Mouse (Mus musculus) kidney, embryonic 14.5 days (tissue): ENCODE data around the gene Hnrnpu. TPM values are rescaled to one million over a fixed set of nuclear protein-coding genes. Genes with fewer than 3 reads are reported as not detected.
"Not testable (repeated sequence)": the region's sequence is repeated elsewhere in the genome, so short reads cannot be mapped to it uniquely, and the experiment has no call there.

Experiments used
- ATAC-seq: fragments of 200-750 bp; cut with Nextera tagmentation; 2 replicates; pipeline ENCODE4 v1.8.0; 2017; ENCODE audit warnings: moderate number of reproducible peaks, mild to moderate bottlenecking, moderate TSS enrichment, moderate library complexity; ENCODE audit not compliant: low FRiP score, low TSS enrichment
- H3K27ac ChIP-seq: fragments of 300-500 bp; sonication (generic); 2 replicates; pipeline ENCODE4 v1.5.1; 2014; ENCODE audit warnings: low read depth, mild to moderate bottlenecking, low read length, moderate library complexity, mixed read lengths
- H3K27me3 ChIP-seq: fragments of 300-500 bp; sonication (generic); 2 replicates; pipeline ENCODE4 v1.6.1; 2014; ENCODE audit warnings: mild to moderate bottlenecking, low read length; ENCODE audit not compliant: control insufficient read depth, insufficient read depth
- H3K36me3 ChIP-seq: fragments of 300-500 bp; sonication (generic); 2 replicates; pipeline ENCODE4 v1.6.1; 2014; ENCODE audit warnings: low read length, mixed read lengths; ENCODE audit not compliant: control insufficient read depth, insufficient read depth
- H3K4me1 ChIP-seq: fragments of 300-500 bp; sonication (generic); 2 replicates; pipeline ENCODE4 v1.6.1; 2014; ENCODE audit warnings: low read length, mixed read lengths; ENCODE audit not compliant: control insufficient read depth, insufficient read depth
- H3K4me2 ChIP-seq: fragments of 300-500 bp; sonication (generic); replicated peaks from 2 replicates; pipeline ENCODE4 v1.6.1; 2014; ENCODE audit warnings: low read depth, mild to moderate bottlenecking, low read length
- H3K4me3 ChIP-seq: fragments of 300-500 bp; sonication (generic); 2 replicates; pipeline ENCODE4 v1.5.1; 2014; ENCODE audit warnings: mild to moderate bottlenecking, low read length
- H3K9ac ChIP-seq: fragments of 300-500 bp; sonication (generic); 2 replicates; pipeline ENCODE4 v1.6.1; 2014; ENCODE audit warnings: low read depth, mild to moderate bottlenecking, low read length, moderate library complexity
- H3K9me3 ChIP-seq: fragments of 300-500 bp; sonication (generic); 2 replicates; pipeline ENCODE4 v1.6.1; 2016; ENCODE audit warnings: low read length; ENCODE audit not compliant: control insufficient read depth
- WGBS: fragments of 180-500 bp; shearing (Covaris S2); extraction: QIAGEN DNeasy Blood & Tissue Kit; methylation state at CpG from one replicate; pipeline ENCODE4 v1.1.7; 2014; 5-methylcytosine and 5-hydroxymethylcytosine counted together
- polyA plus RNA-seq: library from polyadenylated mRNA; unstranded; fragments of >200 nt; fragmentation: Nextera tagmentation; extraction: Ambion mirVana; gene quantifications from 2 replicates; pipeline ENCODE4 v1.2.1, GENCODE M21; 2014

Gene Hnrnpu
- polyA plus RNA-seq, 1 experiment from 2014 or later = 617 TPM

DNA sequence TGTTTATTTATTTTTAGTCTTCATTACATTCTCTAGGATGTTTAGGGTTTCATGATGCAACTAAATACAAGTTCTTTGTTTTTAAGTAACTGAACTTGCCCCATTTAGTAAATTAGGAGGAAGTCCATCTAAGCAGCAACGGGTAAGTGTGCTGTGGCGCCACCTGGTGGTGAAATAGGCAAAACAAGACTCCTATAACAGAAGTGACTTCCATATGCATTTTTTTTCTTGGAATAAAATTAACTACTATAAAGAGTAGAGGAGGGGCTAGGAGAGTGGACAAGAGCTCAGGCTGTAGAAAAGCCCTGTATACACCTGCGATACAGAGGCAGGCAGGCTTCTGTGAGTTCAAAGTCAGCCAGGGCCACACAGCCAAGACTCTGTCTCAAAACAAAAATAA, 34.2 kb downstream of the Hnrnpu start:
- H3K4me2 ChIP-seq = no peak overlapping the region
- H3K4me1 ChIP-seq = no peaks in the 10 kb centered on the region
- no peaks in the 10 kb centered on the region for H3K9me3 ChIP-seq
- no peak overlapping the region for H3K4me3 ChIP-seq
- 33% methylated on average over 3 of the region's 3 CpGs for WGBS
- no peaks in the 10 kb centered on the region for H3K36me3 ChIP-seq
- peak; percentile 66; the same call in 1 of the 2 replicates for ATAC-seq
- H3K27ac ChIP-seq = no peak overlapping the region
- no peaks in the 10 kb centered on the region for H3K27me3 ChIP-seq
- H3K9ac ChIP-seq = no peak overlapping the region

- WGBS = 98% methylated on average over 2 of the region's 2 CpGs
- not testable (repeated sequence) for H3K4me1 ChIP-seq, H3K4me2 ChIP-seq, H3K9ac ChIP-seq, H3K4me3 ChIP-seq, H3K27me3 ChIP-seq, H3K36me3 ChIP-seq, ATAC-seq, H3K27ac ChIP-seq, H3K9me3 ChIP-seq
Observed at GRCm38 (mm10) chr1:178301261-178301660, 36.3 kb downstream of the Hnrnpu start.

DNA sequence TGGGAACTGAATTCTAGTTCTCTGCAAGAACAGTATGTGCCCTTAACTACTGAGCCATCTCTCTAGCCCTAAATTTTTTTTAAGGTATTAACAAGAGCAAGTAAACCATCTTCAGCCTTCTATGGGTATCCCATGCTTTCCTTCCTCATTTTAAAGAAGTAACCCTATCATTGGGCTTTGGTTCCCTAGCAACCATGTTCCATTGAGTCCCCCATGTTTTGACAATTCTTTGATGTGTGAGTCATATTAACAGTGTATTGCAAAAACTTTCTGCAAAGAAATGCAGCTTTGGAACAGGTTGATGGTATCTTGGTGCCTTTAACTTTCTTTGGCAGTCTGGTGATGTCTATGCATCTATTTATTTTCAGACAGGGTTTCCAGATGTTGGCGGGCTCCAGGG, 43.5 kb downstream of the Hnrnpu start:
- Histone ChIP-seq H3K27me3 (no peaks in the 10 kb centered on the region), H3K4me2 (no peak overlapping the region), H3K9me3 (no peaks in the 10 kb centered on the region), H3K27ac (no peak overlapping the region), H3K9ac (no peak overlapping the region), H3K4me3 (no peak overlapping the region), H3K4me1 (no peaks in the 10 kb centered on the region), H3K36me3 (no peaks in the 10 kb centered on the region)
- ATAC-seq = no peak
- 86% methylated on average over 1 of the region's 1 CpGs for WGBS

DNA sequence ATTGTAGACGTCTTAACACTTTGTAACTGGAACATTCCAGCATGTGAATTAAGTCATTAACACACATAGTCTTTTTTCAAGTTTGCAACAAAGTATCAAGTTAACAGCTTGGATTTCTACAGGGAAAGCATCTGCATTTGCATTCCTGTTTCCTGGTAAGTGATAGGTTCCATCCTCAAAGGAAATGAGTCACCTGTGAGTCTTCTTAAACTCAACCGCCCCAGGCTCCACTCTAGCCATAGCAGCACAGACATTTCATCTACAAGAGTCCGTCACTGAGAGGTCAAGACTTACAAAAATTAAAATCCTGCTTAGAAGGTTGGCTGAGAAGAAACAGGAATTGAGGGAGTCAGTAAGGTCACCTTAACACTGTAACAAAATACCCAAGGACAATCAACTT, 45.9 kb downstream of the Hnrnpu start:
- Histone ChIP-seq H3K36me3 (no peaks in the 10 kb centered on the region), H3K9me3 (no peaks in the 10 kb centered on the region), H3K9ac (no peak overlapping the region), H3K4me3 (no peak overlapping the region), H3K4me2 (no peak overlapping the region), H3K4me1 (no peaks in the 10 kb centered on the region), H3K27ac (no peak overlapping the region), H3K27me3 (no peaks in the 10 kb centered on the region)
- ATAC-seq = no peak
- 78% methylated on average over 3 of the region's 3 CpGs for WGBS

- H3K27me3 ChIP-seq = no peaks in the 10 kb centered on the region
- no peaks in the 10 kb centered on the region for H3K4me1 ChIP-seq
- no peak for ATAC-seq
- WGBS = 67% methylated on average over 8 of the region's 8 CpGs
- peaks cover 4% of the 10 kb centered on the region for H3K9me3 ChIP-seq
- no peak overlapping the region for H3K27ac ChIP-seq
- H3K4me2 ChIP-seq = no peak overlapping the region
- no peak overlapping the region for H3K4me3 ChIP-seq
- H3K36me3 ChIP-seq = no peaks in the 10 kb centered on the region
- no peak overlapping the region for H3K9ac ChIP-seq
Observed at GRCm38 (mm10) chr1:178287601-178288176, 49.9 kb downstream of the Hnrnpu start.

DNA sequence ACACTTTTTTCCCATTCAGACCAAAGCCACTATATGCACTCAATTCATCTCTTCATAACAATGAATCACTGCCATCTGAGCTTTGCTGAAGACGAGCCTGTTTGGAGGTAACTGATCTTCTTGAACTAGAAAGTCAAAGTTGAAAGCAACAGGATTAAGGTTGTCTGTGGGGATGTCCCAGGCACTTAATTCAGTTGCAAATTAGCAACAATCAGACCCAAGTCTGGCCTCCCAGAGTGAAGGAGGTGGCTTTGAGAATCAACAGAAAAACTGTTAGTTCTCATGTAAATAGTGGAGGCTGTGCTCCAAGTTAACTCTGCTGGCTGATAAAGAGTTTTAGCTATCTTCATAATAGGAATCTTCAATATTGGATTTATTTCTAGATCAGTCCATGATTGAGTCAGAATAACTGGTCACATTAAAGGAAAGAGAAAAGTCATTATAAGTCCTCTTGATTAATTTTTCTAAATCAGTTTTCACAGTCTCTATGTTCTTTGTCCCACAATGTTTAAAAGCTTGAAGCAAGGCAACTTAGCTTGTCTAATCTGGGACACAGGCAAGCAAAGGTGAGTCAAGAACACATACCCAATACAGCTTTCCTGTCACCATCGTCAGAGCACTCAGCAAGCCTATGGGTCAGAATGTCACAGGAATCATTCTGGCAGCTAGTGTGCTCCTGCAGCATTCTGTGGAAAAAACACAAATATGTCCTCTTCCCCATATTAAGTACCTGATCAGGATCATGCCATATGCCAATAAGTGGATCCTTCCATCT, 53.5 kb downstream of the Hnrnpu start:
- Histone ChIP-seq H3K27me3 (no peaks in the 10 kb centered on the region), H3K4me1 (no peaks in the 10 kb centered on the region), H3K4me3 (no peak overlapping the region), H3K9ac (no peak overlapping the region), H3K4me2 (no peak overlapping the region), H3K9me3 (peaks cover 4% of the 10 kb centered on the region), H3K27ac (no peak overlapping the region), H3K36me3 (no peaks in the 10 kb centered on the region)
- 63% methylated on average over 2 of the region's 2 CpGs for WGBS
- ATAC-seq = no peak

- H3K9ac ChIP-seq, H3K4me2 ChIP-seq, H3K4me1 ChIP-seq, H3K27me3 ChIP-seq, H3K36me3 ChIP-seq, H3K27ac ChIP-seq, H3K9me3 ChIP-seq, H3K4me3 ChIP-seq, ATAC-seq: not testable (repeated sequence)
- WGBS = 92% methylated on average over 3 of the region's 3 CpGs
Observed at GRCm38 (mm10) chr1:178283314-178283713, 54.3 kb downstream of the Hnrnpu start.

- peak overlapping the region; percentile 87 for H3K4me2 ChIP-seq
- no peak overlapping the region for H3K27ac ChIP-seq
- ATAC-seq = peak; percentile 83
- peak overlapping the region; percentile 87 for H3K9ac ChIP-seq
- H3K4me3 ChIP-seq = peak overlapping the region; percentile 59
- 1% methylated on average over 84 of the region's 87 CpGs for WGBS
- 0 out of 2 replicates have a peak, but pooled peaks cover 4% of the 10 kb centered on the region for H3K9me3 ChIP-seq
- no peaks in the 10 kb centered on the region for H3K36me3 ChIP-seq
- no peaks in the 10 kb centered on the region for H3K27me3 ChIP-seq
- H3K4me1 ChIP-seq = no peaks in the 10 kb centered on the region
Observed at GRCm38 (mm10) chr1:178276054-178276911, 61.3 kb downstream of the Hnrnpu start.

DNA sequence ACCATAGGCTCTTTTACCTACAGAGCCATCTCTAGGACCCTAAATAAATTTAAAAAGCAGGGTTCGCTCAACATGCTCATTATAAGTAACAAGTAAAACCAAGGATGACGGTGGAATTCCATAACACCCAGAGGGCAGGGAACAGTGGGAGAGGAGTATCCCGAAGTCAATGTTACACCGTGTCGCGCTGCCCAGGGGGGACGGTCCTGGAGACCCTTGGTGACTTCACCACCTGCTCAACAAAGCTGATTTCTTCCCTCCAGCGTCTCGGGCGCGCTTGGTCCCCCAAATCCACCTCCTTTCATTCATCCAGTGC, 61.9 kb downstream of the Hnrnpu start:
- Histone ChIP-seq H3K4me2 (peak overlapping the region; percentile 87), H3K9me3 (0 out of 2 replicates have a peak, but pooled peaks cover 4% of the 10 kb centered on the region), H3K36me3 (no peaks in the 10 kb centered on the region), H3K9ac (peak overlapping the region; percentile 87), H3K4me1 (no peaks in the 10 kb centered on the region), H3K4me3 (peak overlapping the region; percentile 59), H3K27ac (no peak overlapping the region), H3K27me3 (no peaks in the 10 kb centered on the region)
- WGBS = 3% methylated on average over 11 of the region's 11 CpGs
- peak; percentile 59 for ATAC-seq
